Mouse (Mus musculus): Measurements from ENCODE around the gene Uba1. TPM values are rescaled to one million over a fixed set of nuclear protein-coding genes. Genes with fewer than 3 reads are reported as not detected.

Uba1 gene
- total RNA-seq, 1 experiment = 178 TPM

DNA sequence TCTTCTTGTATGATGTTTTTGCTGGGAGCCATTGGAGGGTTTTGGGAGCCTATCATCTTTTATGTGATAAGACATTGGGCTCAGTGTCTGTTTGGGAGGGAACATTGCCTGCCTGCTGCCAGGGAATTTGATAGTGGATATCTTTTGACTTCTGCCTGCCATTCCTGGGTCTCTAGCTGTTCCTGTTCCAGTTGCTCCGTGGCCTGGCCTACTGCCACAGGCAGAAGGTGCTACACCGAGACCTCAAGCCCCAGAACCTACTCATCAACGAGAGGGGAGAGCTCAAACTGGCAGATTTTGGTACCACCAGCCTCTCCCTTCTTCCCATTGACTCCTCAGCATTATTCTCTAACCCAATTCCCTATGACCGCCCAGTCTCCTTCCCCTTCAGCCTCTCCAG lies 37.7 kb downstream of the Uba1 start:
- H3K36me3 ChIP-seq (ENCODE audit: control insufficient read depth, insufficient read depth, low read length, poor library complexity, severe bottlenecking) = peaks cover 43% of the 10 kb centered on the region
- in situ Hi-C loops (cut with MboI; ENCODE audit: low sequenced_read_pairs in 2 of 2, unreplicated experiment in 2 of 2) = no loop called here
- no peak for TF ChIP-seq ZC3H11A (IDR thresholded peaks at IDR 0.05; ENCODE audit: borderline replicate concordance, low read depth, low read length)
- TF ChIP-seq ZNF384 (IDR thresholded peaks at IDR 0.05; ENCODE audit: low read depth, low read length) = no peak
- TF ChIP-seq CHD2 (IDR thresholded peaks at IDR 0.05; ENCODE audit: low read depth, low read length) = no peak
- no peak for TF ChIP-seq HCFC1 (IDR thresholded peaks at IDR 0.05; ENCODE audit: borderline replicate concordance, insufficient read depth, low read length)
- TF ChIP-seq MAFK (IDR thresholded peaks at IDR 0.05; ENCODE audit: insufficient read depth, low read depth, low read length) = no peak

DNA sequence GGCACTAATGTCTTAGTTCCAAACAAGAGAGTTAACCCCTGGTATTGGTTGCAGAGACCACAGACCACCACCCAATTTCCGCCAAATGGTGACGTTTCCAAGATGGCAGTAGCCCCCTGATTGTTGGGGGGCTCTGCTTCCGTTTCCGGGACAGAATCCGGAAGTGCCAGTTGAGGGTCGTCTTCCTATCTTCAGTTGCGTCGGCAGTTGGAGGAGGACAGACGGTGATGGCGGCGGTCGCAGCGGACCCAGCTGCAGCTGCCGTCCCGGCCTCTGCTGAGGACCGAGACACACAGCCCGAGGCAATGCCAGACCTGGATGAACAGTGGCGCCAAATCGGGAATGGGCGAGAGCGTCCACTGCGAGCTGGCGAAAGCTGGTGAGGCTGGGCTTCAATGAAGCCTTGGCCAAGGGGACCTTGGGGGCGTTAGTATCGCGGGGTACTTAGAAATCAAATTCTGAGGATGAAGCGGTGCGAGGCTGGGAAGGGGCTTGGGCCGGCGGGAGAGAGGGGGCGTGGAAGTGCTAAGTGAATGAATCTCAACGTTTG lies 45.7 kb downstream of the Uba1 start, which contains the start of gene Usp11:
Gene Usp11, plus strand, starts transcription at position 166 of the 550 bp plus-strand sequence.
- no peak for TF ChIP-seq MAFK (IDR thresholded peaks at IDR 0.05; ENCODE audit: insufficient read depth, low read depth, low read length)
- TF ChIP-seq ZC3H11A (IDR thresholded peaks at IDR 0.05; ENCODE audit: borderline replicate concordance, low read depth, low read length) = no peak
- no peak for TF ChIP-seq CHD2 (IDR thresholded peaks at IDR 0.05; ENCODE audit: low read depth, low read length)
- TF ChIP-seq HCFC1 (IDR thresholded peaks at IDR 0.05; ENCODE audit: borderline replicate concordance, insufficient read depth, low read length) = no peak
- TF ChIP-seq ZNF384 (IDR thresholded peaks at IDR 0.05; ENCODE audit: low read depth, low read length) = no peak
- peak; percentile 8 for DNase-seq (ENCODE audit: low read depth, low spot score)
- Histone ChIP-seq H3K36me3 (ENCODE audit: control insufficient read depth, insufficient read depth, low read length, poor library complexity, severe bottlenecking) (peaks cover 1% of the 10 kb centered on the region), H3K9ac (ENCODE audit: insufficient read depth, low read depth, low read length, poor library complexity, severe bottlenecking) (peak within 1 kb of the TSS; percentile 89), H3K4me3 (ENCODE audit: insufficient read depth in 1 of 2, low read depth in 1 of 2, low read length in 2 of 2, poor library complexity in 1 of 2, severe bottlenecking in 1 of 2) (peak within 1 kb of the TSS; percentile 75 to 92), H3K4me1 (ENCODE audit: control insufficient read depth in 2 of 2, insufficient read depth in 2 of 2, low read length in 2 of 2, poor library complexity in 1 of 2) (no peaks in the 10 kb centered on the region), H3K27ac (ENCODE audit: insufficient read depth, low read depth, low read length, poor library complexity, severe bottlenecking) (peak within 1 kb of the TSS; percentile 91), H3K9me3 (ENCODE audit: control insufficient read depth, insufficient read depth, low read depth, low read length) (no peaks in the 10 kb centered on the region)
- in situ Hi-C loops (cut with MboI; ENCODE audit: low sequenced_read_pairs in 2 of 2, unreplicated experiment in 2 of 2) = no loop called here

More for the DNA sequence above, 37.7 kb downstream of the Uba1 start:
- H3K27ac ChIP-seq (ENCODE audit: insufficient read depth, low read depth, low read length, poor library complexity, severe bottlenecking) = no peak overlapping the region
- no peak overlapping the region for H3K4me3 ChIP-seq (ENCODE audit: insufficient read depth in 1 of 2, low read depth in 1 of 2, low read length in 2 of 2, poor library complexity in 1 of 2, severe bottlenecking in 1 of 2)
- no peaks in the 10 kb centered on the region for H3K9me3 ChIP-seq (ENCODE audit: control insufficient read depth, insufficient read depth, low read depth, low read length)
- no peak overlapping the region for H3K9ac ChIP-seq (ENCODE audit: insufficient read depth, low read depth, low read length, poor library complexity, severe bottlenecking)
- no peak for DNase-seq (ENCODE audit: low read depth, low spot score)
- no peaks in the 10 kb centered on the region for H3K4me1 ChIP-seq (ENCODE audit: control insufficient read depth in 2 of 2, insufficient read depth in 2 of 2, low read length in 2 of 2, poor library complexity in 1 of 2)

DNA sequence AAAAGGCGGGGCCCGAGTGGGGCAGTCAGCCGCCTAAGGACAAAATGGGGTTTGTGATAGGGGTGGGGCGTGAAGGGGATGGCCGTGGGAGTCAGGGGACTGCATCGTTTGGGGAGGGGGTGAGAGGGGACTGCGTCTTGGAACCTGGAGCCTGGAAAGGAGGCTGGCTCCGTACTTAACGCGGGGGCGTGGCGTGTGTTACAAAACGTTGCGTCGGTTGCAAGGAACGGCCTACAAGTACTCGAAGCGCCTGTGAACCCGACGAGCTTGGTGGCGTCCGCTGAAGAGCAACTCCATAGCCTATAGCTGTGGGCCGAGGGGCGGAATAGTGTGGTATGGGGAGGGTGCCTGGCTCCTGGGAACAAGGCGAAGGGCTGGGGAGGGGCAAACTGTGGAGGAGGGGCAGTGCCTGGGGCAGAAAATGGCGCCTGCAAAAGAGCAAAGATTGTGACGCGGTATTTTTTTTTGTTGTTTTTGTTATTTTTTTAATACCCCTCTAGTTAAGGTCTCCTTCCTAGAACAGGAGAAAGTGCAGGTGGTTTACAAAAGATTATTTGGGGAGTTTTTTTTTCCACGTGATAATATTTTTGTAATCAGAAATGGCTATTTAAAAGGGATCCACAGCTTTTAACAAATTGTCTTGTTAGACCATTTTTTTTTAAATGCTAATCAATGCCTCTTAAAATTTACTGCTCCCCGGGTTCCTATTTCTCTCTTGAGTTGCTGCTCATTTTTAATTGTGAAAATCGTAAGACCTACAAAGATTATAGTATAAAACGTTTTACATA lies 46.4 kb downstream of the Uba1 start:
- in situ Hi-C loops (cut with MboI; ENCODE audit: low sequenced_read_pairs in 2 of 2, unreplicated experiment in 2 of 2) = no loop called here
- peak overlapping the region; percentile 91 for H3K27ac ChIP-seq (ENCODE audit: insufficient read depth, low read depth, low read length, poor library complexity, severe bottlenecking)
- TF ChIP-seq MAFK (IDR thresholded peaks at IDR 0.05; ENCODE audit: insufficient read depth, low read depth, low read length) (no peak), ZC3H11A (IDR thresholded peaks at IDR 0.05; ENCODE audit: borderline replicate concordance, low read depth, low read length) (no peak), CHD2 (IDR thresholded peaks at IDR 0.05; ENCODE audit: low read depth, low read length) (no peak), HCFC1 (IDR thresholded peaks at IDR 0.05; ENCODE audit: borderline replicate concordance, insufficient read depth, low read length) (no peak), ZNF384 (IDR thresholded peaks at IDR 0.05; ENCODE audit: low read depth, low read length) (no peak)
- no peaks in the 10 kb centered on the region for H3K4me1 ChIP-seq (ENCODE audit: control insufficient read depth in 2 of 2, insufficient read depth in 2 of 2, low read length in 2 of 2, poor library complexity in 1 of 2)
- peak overlapping the region; percentile 75 to 92 for H3K4me3 ChIP-seq (ENCODE audit: insufficient read depth in 1 of 2, low read depth in 1 of 2, low read length in 2 of 2, poor library complexity in 1 of 2, severe bottlenecking in 1 of 2)
- H3K9me3 ChIP-seq (ENCODE audit: control insufficient read depth, insufficient read depth, low read depth, low read length) = no peaks in the 10 kb centered on the region
- peak overlapping the region; percentile 89 for H3K9ac ChIP-seq (ENCODE audit: insufficient read depth, low read depth, low read length, poor library complexity, severe bottlenecking)
- no peaks in the 10 kb centered on the region for H3K36me3 ChIP-seq (ENCODE audit: control insufficient read depth, insufficient read depth, low read length, poor library complexity, severe bottlenecking)
- peak; percentile 79 for DNase-seq (ENCODE audit: low read depth, low spot score)

DNA sequence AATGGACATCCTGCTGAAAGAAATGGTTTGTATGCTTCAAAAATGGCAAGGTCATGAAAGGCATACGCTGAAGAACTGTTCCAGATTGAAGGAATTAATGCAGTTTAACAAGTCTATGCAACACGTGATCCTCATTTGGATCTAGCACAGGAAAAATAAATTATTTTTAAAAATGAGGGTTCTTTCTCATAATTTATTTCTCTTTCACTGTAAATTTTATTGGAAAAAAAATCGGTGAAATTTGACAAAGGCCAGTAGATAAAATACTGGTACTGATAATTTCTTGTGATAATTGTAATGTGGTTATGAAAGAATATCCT lies 46.9 kb downstream of the Uba1 start:
- H3K27ac ChIP-seq (ENCODE audit: insufficient read depth, low read depth, low read length, poor library complexity, severe bottlenecking) = no peak overlapping the region; the same call in 1 of the 2 replicates
- in situ Hi-C loops (cut with MboI; ENCODE audit: low sequenced_read_pairs in 2 of 2, unreplicated experiment in 2 of 2) = no loop called here
- no peaks in the 10 kb centered on the region for H3K4me1 ChIP-seq (ENCODE audit: control insufficient read depth in 2 of 2, insufficient read depth in 2 of 2, low read length in 2 of 2, poor library complexity in 1 of 2)
- DNase-seq (ENCODE audit: low read depth, low spot score) = no peak
- H3K9ac ChIP-seq (ENCODE audit: insufficient read depth, low read depth, low read length, poor library complexity, severe bottlenecking) = no peak overlapping the region
- H3K4me3 ChIP-seq (ENCODE audit: insufficient read depth in 1 of 2, low read depth in 1 of 2, low read length in 2 of 2, poor library complexity in 1 of 2, severe bottlenecking in 1 of 2) = peak overlapping the region; percentile 42 to 75
- H3K36me3 ChIP-seq (ENCODE audit: control insufficient read depth, insufficient read depth, low read length, poor library complexity, severe bottlenecking) = no peaks in the 10 kb centered on the region
- H3K9me3 ChIP-seq (ENCODE audit: control insufficient read depth, insufficient read depth, low read depth, low read length) = no peaks in the 10 kb centered on the region
- TF ChIP-seq HCFC1 (IDR thresholded peaks at IDR 0.05; ENCODE audit: borderline replicate concordance, insufficient read depth, low read length) (no peak), ZNF384 (IDR thresholded peaks at IDR 0.05; ENCODE audit: low read depth, low read length) (no peak), ZC3H11A (IDR thresholded peaks at IDR 0.05; ENCODE audit: borderline replicate concordance, low read depth, low read length) (no peak), MAFK (IDR thresholded peaks at IDR 0.05; ENCODE audit: insufficient read depth, low read depth, low read length) (no peak), CHD2 (IDR thresholded peaks at IDR 0.05; ENCODE audit: low read depth, low read length) (no peak)
